Mouse (Mus musculus): Measurements from ENCODE around the gene F2. TPM values are rescaled to one million over a fixed set of nuclear protein-coding genes. Genes with fewer than 3 reads are reported as not detected.

F2 gene
- polyA plus RNA-seq, 1 experiment from 2014 or later, result 0.61 TPM

DNA sequence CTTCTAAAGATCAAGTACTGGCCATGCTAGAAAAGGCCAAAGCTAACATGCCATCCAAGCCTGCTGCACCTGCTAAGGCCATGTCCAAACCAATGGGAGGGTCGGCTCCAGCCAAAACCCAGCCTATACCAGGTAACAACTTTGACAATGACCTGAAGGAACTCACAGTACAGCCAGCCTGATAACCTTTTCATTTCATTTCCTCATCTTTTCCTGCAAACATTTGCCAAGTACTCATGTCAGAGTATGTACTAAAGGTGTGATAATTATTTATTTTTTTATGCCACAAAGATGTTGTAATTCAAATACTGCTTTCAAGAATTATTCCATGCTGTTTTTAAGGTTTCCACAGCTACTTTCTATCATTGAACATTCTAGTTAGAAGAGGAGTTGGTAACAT is 50.0 kb downstream of the F2 start:
- WGBS, result 93% methylated on average over 1 of the region's 1 CpGs
- no peak for ATAC-seq (ENCODE audit: insufficient number of reproducible peaks, insufficient read depth, low FRiP score, low read depth)

DNA sequence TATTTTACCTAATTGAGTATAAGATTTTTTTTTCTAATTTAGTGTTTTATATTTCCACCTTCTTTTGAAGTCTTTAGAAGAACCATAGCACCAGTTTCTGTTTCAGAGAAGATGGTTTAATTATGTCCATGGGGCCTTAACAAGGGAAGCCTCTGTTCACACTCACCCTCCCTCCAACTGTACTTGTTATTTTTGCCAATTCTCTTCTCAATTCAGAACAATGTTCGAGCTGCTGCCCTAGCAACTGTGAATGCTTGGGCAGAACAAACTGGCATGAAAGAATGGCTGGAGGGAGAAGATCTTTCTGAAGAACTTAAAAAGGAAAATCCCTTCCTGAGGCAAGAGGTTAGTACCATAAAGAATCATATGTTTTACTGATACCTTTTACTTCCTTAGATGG is 55.3 kb downstream of the F2 start:
- Histone ChIP-seq H3K27ac (ENCODE audit: low read length) (no peak overlapping the region), H3K4me3 (ENCODE audit: low read depth, low read length) (no peak overlapping the region), H3K9me3 (ENCODE audit: control insufficient read depth, low read depth, low read length) (no peaks in the 10 kb centered on the region), H3K36me3 (ENCODE audit: control insufficient read depth, insufficient read depth, low read length) (peaks cover 54% of the 10 kb centered on the region), H3K9ac (replicated peaks; ENCODE audit: low read depth, low read length) (no peak overlapping the region), H3K4me1 (ENCODE audit: control insufficient read depth, insufficient read depth, low read length) (no peaks in the 10 kb centered on the region), H3K4me2 (replicated peaks; ENCODE audit: low read depth, low read length) (no peak overlapping the region), H3K27me3 (ENCODE audit: control insufficient read depth, insufficient read depth, low read length) (no peaks in the 10 kb centered on the region)
- 78% methylated on average over 1 of the region's 1 CpGs for WGBS
- ATAC-seq (ENCODE audit: insufficient number of reproducible peaks, insufficient read depth, low FRiP score, low read depth), result no peak

More for the DNA sequence above, 50.0 kb downstream of the F2 start:
- Histone ChIP-seq H3K9ac (replicated peaks; ENCODE audit: low read depth, low read length) (no peak overlapping the region), H3K4me2 (replicated peaks; ENCODE audit: low read depth, low read length) (no peak overlapping the region), H3K4me3 (ENCODE audit: low read depth, low read length) (no peak overlapping the region), H3K4me1 (ENCODE audit: control insufficient read depth, insufficient read depth, low read length) (no peaks in the 10 kb centered on the region), H3K27ac (ENCODE audit: low read length) (no peak overlapping the region), H3K9me3 (ENCODE audit: control insufficient read depth, low read depth, low read length) (no peaks in the 10 kb centered on the region), H3K36me3 (ENCODE audit: control insufficient read depth, insufficient read depth, low read length) (peaks cover 44% of the 10 kb centered on the region), H3K27me3 (ENCODE audit: control insufficient read depth, insufficient read depth, low read length) (no peaks in the 10 kb centered on the region)

Other genes with a start within 250 kb of the F2 start
- gene 1110051M20Rik, start 191.7 kb downstream of the F2 start, polyA plus RNA-seq (2014; fragmentation: Nextera tagmentation; extraction: Ambion mirVana), result 60.0 and 67.1 TPM in 2 replicates
- gene Lrp4, start 178.9 kb downstream of the F2 start, polyA plus RNA-seq (2014; fragmentation: Nextera tagmentation; extraction: Ambion mirVana), result 5.2 and 5.9 TPM in 2 replicates
- gene Ckap5, start 109.7 kb downstream of the F2 start, polyA plus RNA-seq (2014; fragmentation: Nextera tagmentation; extraction: Ambion mirVana), result 99.3 and 99.9 TPM in 2 replicates
- gene Zfp408, start 13.4 kb upstream of the F2 start, polyA plus RNA-seq (2014; fragmentation: Nextera tagmentation; extraction: Ambion mirVana), result 7.6 and 8.7 TPM in 2 replicates
- gene Arhgap1, start 13.4 kb upstream of the F2 start, polyA plus RNA-seq (2014; fragmentation: Nextera tagmentation; extraction: Ambion mirVana), result 147 and 154 TPM in 2 replicates
- gene Atg13, start 74.2 kb upstream of the F2 start, polyA plus RNA-seq (2014; fragmentation: Nextera tagmentation; extraction: Ambion mirVana), result 27.8 and 30.0 TPM in 2 replicates
- gene Harbi1, start 74.4 kb upstream of the F2 start, polyA plus RNA-seq (2014; fragmentation: Nextera tagmentation; extraction: Ambion mirVana), result 18.2 and 21.5 TPM in 2 replicates
- gene Ambra1, start 93.7 kb upstream of the F2 start, polyA plus RNA-seq (2014; fragmentation: Nextera tagmentation; extraction: Ambion mirVana), result 17.8 and 18.1 TPM in 2 replicates